Mouse (Mus musculus) spleen, adult 2 months (tissue): Measurements from ENCODE around the gene Asxl1.

Experiments used
- CTCF ChIP-seq: fragments of 200-500 bp; IDR thresholded peaks from 2 replicates; pipeline ENCODE4 v1.5.1; 2011; ENCODE audit warnings: mild to moderate bottlenecking, inconsistent platforms; ENCODE audit not compliant: insufficient read depth, insufficient read length, insufficient replicate concordance; ENCODE audit errors: extremely low read depth
- POLR2A ChIP-seq: fragments of 200-500 bp; IDR thresholded peaks from 2 replicates; pipeline ENCODE4 v1.6.1; 2011; ENCODE audit warnings: low read depth, low read length, inconsistent platforms

- TF ChIP-seq POLR2A: no peak
- no peak for TF ChIP-seq CTCF
Observed at GRCm38 (mm10) chr2:153393045-153393444, 47.4 kb downstream of the Asxl1 start.
